Mouse (Mus musculus) left cerebral cortex, adult 18-20 months (tissue): ENCODE measurements around the gene Rbfox2. TPM values are rescaled to one million over a fixed set of nuclear protein-coding genes. Genes with fewer than 3 reads are reported as not detected.

Experiments
- DNase-seq, 2 experiments: peaks; one replicate each; pipeline ENCODE4 v3.0.0; 2021 to 2022; ENCODE audit warnings: low spot score in 2 of 2, mixed read lengths in 1 of 2
- total RNA-seq, 2 experiments: library from RNA; stranded (reverse); gene quantifications; 2 replicates each; pipeline ENCODE4 v1.2.3; 2021

The Rbfox2 gene
- total RNA-seq, 2 experiments from 2014 or later: 239 to 240 TPM

DNA sequence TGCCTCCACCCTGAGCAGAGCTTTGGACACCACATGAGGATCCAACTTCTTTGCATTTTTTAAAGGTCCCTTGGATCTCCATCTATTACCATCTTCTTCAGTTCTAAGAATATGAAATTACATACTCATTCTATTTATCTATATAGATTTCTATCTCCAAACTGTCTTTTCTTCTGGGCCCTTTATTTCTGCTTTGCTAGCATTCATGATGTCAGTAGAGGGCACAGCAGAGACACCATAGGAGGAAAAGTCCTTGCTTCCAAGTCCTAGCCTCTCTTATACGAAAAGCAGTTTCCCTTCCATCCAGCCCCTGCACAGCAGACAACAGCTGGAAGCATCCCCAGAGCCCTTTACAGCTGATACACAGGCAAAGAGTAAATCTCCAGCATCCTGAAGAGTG is 69.1 kb downstream of the Rbfox2 start:
- DNase-seq: no peak

GRCm38 (mm10) chr15:77236055-77236567 is 70.7 kb downstream of the Rbfox2 start:
- no peak for DNase-seq

GRCm38 (mm10) chr15:77235551-77235950 is 71.3 kb downstream of the Rbfox2 start:
- no peak for DNase-seq

DNA sequence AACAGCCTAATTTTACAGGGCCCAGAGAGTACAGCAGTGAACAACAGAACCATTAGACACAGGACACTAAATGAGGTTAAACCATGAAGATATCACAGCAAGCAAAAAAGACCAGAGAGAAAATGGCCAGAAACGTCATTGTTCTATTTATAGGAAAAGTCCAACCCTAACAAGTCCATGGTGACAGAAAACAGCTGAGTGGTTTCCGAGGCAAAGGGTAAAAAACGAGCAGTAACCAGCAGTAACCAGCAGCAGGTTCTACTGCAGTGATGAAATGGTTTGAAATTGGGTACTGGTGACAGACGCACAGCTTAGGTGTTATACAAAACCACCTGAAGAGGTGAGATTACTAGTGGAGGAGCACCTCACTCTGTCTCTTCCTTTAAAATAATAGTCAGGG is 72.5 kb downstream of the Rbfox2 start:
- no peak for DNase-seq

GRCm38 (mm10) chr15:77230144-77230543 is 76.7 kb downstream of the Rbfox2 start:
- DNase-seq: no peak

GRCm38 (mm10) chr15:77226831-77227354 is 79.9 kb downstream of the Rbfox2 start:
- DNase-seq: no peak

- no peak for DNase-seq
Observed at GRCm38 (mm10) chr15:77225858-77226257, 80.9 kb downstream of the Rbfox2 start.

- DNase-seq: no peak
Observed at GRCm38 (mm10) chr15:77225274-77225673, 81.5 kb downstream of the Rbfox2 start.

DNA sequence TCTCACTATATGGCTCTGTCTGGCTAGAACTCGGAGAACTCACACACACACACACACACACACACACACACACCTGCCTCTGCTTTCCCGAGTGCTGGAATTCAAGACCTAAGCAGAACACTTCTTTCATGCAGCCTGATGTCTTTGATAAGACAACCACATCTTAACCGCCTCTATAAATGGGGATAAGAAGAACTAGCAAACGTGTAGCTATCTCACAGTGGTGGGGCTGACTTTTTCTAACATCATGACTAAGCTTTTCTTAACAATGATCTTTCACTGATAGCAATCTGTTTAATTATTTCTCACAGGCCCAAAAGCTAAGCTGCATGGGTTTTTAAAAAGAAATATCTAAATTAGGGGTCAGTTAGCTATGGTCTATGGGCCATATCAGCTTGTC is 86.0 kb downstream of the Rbfox2 start:
- no peak for DNase-seq

GRCm38 (mm10) chr15:77220137-77220536 is 86.7 kb downstream of the Rbfox2 start:
- DNase-seq: no peak

GRCm38 (mm10) chr15:77219571-77219970 is 87.2 kb downstream of the Rbfox2 start:
- no peak for DNase-seq

GRCm38 (mm10) chr15:77218007-77218406 is 88.8 kb downstream of the Rbfox2 start:
- DNase-seq: no peak

GRCm38 (mm10) chr15:77217523-77217922 is 89.3 kb downstream of the Rbfox2 start:
- no peak for DNase-seq

- DNase-seq: no peak
Observed at GRCm38 (mm10) chr15:77216704-77217103, 90.1 kb downstream of the Rbfox2 start.

DNA sequence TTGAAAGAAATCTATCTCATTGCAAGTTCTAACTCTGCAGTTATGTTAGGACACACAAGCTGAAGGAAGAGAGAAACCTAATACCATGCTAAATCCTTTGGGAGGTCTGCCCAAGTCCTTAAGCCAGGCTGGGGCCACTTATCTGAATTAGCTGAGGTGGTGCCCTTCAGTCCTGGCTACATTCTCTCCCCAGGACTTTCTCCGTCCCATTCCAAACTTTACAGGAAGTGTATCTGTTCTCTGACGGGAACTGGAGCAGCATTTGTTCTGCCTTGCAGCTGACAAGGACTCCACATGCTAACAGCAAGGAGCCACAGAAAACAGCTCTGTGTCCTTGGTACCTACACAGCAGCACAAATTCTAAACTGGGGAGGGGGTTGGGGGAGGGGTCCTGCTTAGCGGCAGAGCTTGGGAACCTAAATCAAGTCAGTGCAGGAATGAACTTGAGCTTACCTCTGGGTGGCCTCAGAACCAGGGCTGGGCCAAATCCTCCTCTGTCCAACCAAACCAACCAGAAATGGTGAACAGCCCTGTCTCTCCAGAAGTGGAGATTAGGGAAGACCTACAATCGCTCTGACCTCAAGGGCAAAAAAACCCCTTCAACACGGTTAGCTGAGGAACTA is 91.5 kb downstream of the Rbfox2 start:
- no peak for DNase-seq

DNA sequence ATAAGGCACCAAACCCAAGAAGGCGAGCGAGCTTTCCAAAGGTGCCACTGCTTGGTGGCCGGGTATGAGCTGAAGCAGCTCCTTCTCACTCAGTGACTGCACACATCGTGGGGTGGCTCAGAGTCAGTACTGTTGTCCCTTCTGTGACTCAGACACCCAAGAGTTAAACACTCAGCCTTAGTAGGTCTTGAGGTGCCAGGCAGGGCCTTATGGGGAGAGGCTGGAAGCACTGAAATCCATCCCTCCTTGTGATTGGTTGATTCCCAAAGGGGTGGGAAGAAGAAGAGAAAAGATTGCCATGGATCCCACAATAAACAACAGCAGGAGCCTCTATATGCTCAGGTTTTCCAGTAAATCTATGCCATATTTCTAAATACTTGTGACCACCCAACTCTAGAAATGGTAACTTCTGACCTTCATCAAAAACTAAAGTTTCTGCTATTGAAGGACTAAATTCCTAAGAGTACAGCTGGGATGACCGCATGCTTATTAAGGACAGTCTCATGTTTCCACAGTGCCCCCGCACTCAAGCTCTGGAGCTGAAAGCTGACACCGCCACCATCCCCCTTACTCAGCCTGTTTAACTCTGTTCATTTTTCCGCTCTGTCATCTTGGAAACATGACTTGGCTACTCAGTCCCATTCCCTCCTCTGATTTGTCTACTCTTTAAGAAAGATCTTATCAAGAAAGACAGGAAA is 92.2 kb downstream of the Rbfox2 start:
- no peak for DNase-seq

DNA sequence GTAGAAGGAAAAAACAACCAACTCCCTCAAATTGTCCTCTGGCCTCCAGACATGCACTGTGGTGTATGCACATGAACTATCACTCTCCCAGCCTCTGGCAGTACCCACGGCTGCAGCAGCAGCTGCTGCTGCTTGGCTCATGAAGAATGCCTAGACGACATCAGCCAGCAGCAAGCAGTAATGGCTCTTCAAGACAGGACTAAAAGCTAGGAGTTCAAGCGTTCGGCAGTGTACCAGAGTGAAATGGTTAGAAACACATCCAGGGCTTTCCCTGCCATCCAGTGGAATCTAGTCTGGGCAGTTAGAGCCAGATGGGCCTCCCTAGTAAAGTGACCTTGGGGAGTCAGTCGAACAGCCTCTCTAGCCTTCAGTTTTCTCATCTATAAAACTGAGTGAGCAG is 93.0 kb downstream of the Rbfox2 start:
- no peak for DNase-seq

- DNase-seq: no peak
Observed at GRCm38 (mm10) chr15:77212818-77213217, 94.0 kb downstream of the Rbfox2 start.

DNA sequence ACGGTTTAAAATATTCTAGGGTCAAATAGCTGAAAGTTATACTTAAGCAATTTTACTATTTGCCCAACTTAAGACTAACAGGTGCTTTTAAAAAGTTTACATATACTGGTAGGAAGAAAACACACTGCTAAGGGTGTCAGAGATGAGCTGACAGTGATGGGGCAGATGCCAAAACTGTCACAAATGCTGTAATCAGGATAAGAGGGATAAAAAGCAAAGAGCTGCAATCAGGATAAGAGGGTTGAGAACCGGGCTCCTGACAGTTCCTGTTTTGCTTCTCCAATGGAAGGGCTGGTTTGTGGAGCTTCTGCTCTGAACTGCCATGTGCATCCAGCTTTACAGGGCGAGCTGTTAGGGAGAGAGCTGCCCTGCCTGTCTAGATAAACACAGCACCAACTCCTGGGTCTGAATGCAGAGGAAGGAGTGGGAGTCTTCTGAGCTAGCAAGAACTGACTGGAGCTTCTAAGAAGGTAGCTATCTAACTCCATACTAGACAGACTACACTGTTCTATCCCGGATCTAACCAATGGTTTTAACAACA is 94.5 kb downstream of the Rbfox2 start:
- no peak for DNase-seq

DNA sequence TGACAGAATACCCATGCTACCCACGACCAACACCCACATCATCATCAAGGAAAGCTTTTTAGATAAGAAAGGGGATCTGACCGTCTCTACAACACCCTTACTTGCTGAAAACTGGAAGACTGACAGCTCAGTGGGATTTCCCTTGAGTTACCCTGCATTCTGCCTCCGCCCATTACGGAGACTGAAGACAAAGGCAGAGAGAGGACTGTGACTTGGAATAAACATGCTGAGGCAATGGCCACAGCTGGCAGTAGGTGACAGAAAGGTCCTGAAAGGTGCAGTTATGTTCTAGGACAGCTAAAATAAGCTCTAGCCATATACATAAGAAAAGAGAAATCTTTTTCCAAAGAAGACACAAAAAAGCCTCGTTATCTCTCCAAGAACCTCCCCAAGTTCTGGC is 99.8 kb downstream of the Rbfox2 start:
- no peak for DNase-seq

DNA sequence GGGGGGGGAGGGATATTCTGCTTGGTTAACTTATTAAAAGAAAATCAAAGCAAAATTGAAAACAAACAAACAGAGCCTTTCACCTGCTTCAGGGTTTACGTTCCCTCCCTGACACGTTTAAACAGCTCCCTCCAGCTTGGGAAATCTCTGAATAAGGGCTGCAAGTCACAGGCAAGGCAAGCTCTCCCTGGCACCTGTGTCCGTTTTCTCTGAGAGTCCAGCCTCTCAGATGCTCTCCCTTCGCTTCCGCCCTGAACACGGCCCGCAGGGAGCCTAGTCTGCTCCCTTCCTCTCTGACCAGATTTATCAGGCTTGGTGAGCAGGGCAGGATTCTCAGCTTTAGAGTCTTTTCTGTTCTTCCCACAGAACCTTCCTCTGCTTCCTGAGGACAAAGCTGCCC is 101.9 kb downstream of the Rbfox2 start:
- no peak for DNase-seq

GRCm38 (mm10) chr15:77203255-77203981 is 103.4 kb downstream of the Rbfox2 start:
- DNase-seq: no peak
